Mouse (Mus musculus) liver, embryonic 11.5 days (tissue): ENCODE data around the gene B4galt5. TPM values are rescaled to one million over a fixed set of nuclear protein-coding genes. Genes with fewer than 3 reads are reported as not detected.

Source experiments
- ATAC-seq: fragments of 200-750 bp; cut with Nextera tagmentation; replicated peaks from 2 replicates; pipeline ENCODE4 v1.8.0; 2017; ENCODE audit warnings: moderate number of reproducible peaks, mild to moderate bottlenecking, moderate TSS enrichment, moderate library complexity; ENCODE audit not compliant: low FRiP score
- DNase-seq: peaks from one replicate; pipeline ENCODE4 v3.0.0-alpha.2; 2017; ENCODE audit warnings: low spot score
- H3K27ac ChIP-seq: fragments of 300-500 bp; sonication (generic); 2 replicates; pipeline ENCODE4 v1.5.1; 2014; ENCODE audit warnings: mild to moderate bottlenecking, low read depth, low read length, control low read depth
- H3K27me3 ChIP-seq: fragments of 300-500 bp; sonication (generic); replicated peaks from 2 replicates; pipeline ENCODE4 v1.6.1; 2014; ENCODE audit warnings: low read length, mixed read lengths; ENCODE audit not compliant: control insufficient read depth, insufficient read depth
- H3K36me3 ChIP-seq: fragments of 300-500 bp; sonication (generic); 2 replicates; pipeline ENCODE4 v1.6.1; 2014; ENCODE audit warnings: mild to moderate bottlenecking, low read length, moderate library complexity, mixed read lengths; ENCODE audit not compliant: control insufficient read depth, insufficient read depth
- H3K4me1 ChIP-seq: fragments of 300-500 bp; sonication (generic); replicated peaks from 2 replicates; pipeline ENCODE4 v1.6.1; 2014; ENCODE audit warnings: low read length, mixed read lengths; ENCODE audit not compliant: control insufficient read depth, insufficient read depth
- H3K4me2 ChIP-seq: fragments of 300-500 bp; sonication (generic); 2 replicates; pipeline ENCODE4 v1.6.1; 2014; ENCODE audit warnings: mild to moderate bottlenecking, control low read depth, moderate library complexity
- H3K4me3 ChIP-seq: fragments of 300-500 bp; sonication (generic); 2 replicates; pipeline ENCODE4 v1.5.1; 2014; ENCODE audit warnings: low read depth, low read length, control low read depth
- H3K9ac ChIP-seq: fragments of 300-500 bp; sonication (generic); 2 replicates; pipeline ENCODE4 v1.6.1; 2014; ENCODE audit warnings: low read depth, low read length, control low read depth
- H3K9me3 ChIP-seq: fragments of 300-500 bp; sonication (generic); 2 replicates; pipeline ENCODE4 v1.6.1; 2016; ENCODE audit warnings: low read length, inconsistent platforms, mixed read lengths; ENCODE audit not compliant: control insufficient read depth
- WGBS: fragments of 180-500 bp; shearing (Covaris S2); extraction: QIAGEN DNeasy Blood & Tissue Kit; methylation state at CpG from one replicate; pipeline ENCODE4 v1.1.7; 2014; 5-methylcytosine and 5-hydroxymethylcytosine counted together
- polyA plus RNA-seq: library from polyadenylated mRNA; unstranded; fragments of >200 nt; fragmentation: Nextera tagmentation; extraction: Ambion mirVana; gene quantifications from 2 replicates; pipeline ENCODE4 v1.2.1, GENCODE M21; 2014

Gene B4galt5
- polyA plus RNA-seq, 1 experiment from 2014 or later: 11.8 TPM

GRCm38 (mm10) chr2:167257790-167258189 lies 91.2 kb downstream of the B4galt5 start:
- H3K4me1 ChIP-seq: no peaks in the 10 kb centered on the region
- ATAC-seq (no peak), DNase-seq (no peak)
- 61% methylated on average over 3 of the region's 3 CpGs for WGBS
- no peak overlapping the region for H3K9ac ChIP-seq
- no peaks in the 10 kb centered on the region for H3K9me3 ChIP-seq
- H3K27me3 ChIP-seq: no peaks in the 10 kb centered on the region
- H3K36me3 ChIP-seq: no peaks in the 10 kb centered on the region
- no peak overlapping the region for H3K27ac ChIP-seq
- no peak overlapping the region for H3K4me3 ChIP-seq
- H3K4me2 ChIP-seq: no peak overlapping the region

GRCm38 (mm10) chr2:167254808-167255207 lies 94.2 kb downstream of the B4galt5 start:
- Histone ChIP-seq H3K4me2 (no peak overlapping the region), H3K36me3 (no peaks in the 10 kb centered on the region), H3K4me1 (no peaks in the 10 kb centered on the region), H3K27ac (no peak overlapping the region), H3K9ac (no peak overlapping the region), H3K4me3 (no peak overlapping the region), H3K27me3 (no peaks in the 10 kb centered on the region), H3K9me3 (no peaks in the 10 kb centered on the region)
- DNase-seq (no peak), ATAC-seq (no peak)
- WGBS: 65% methylated on average over 6 of the region's 6 CpGs

GRCm38 (mm10) chr2:167254185-167254584 lies 94.8 kb downstream of the B4galt5 start:
- H3K4me1 ChIP-seq: no peaks in the 10 kb centered on the region
- DNase-seq (no peak), ATAC-seq (no peak)
- WGBS: 57% methylated on average over 7 of the region's 7 CpGs
- no peak overlapping the region for H3K4me3 ChIP-seq
- H3K4me2 ChIP-seq: no peak overlapping the region
- no peaks in the 10 kb centered on the region for H3K36me3 ChIP-seq
- no peak overlapping the region for H3K9ac ChIP-seq
- no peaks in the 10 kb centered on the region for H3K27me3 ChIP-seq
- H3K27ac ChIP-seq: no peak overlapping the region
- H3K9me3 ChIP-seq: no peaks in the 10 kb centered on the region

GRCm38 (mm10) chr2:167253476-167253875 lies 95.5 kb downstream of the B4galt5 start:
- ATAC-seq (no peak), DNase-seq (no peak)
- Histone ChIP-seq H3K9ac (no peak overlapping the region), H3K27ac (no peak overlapping the region), H3K4me3 (no peak overlapping the region), H3K36me3 (no peaks in the 10 kb centered on the region), H3K27me3 (no peaks in the 10 kb centered on the region), H3K4me2 (no peak overlapping the region), H3K4me1 (no peaks in the 10 kb centered on the region), H3K9me3 (no peaks in the 10 kb centered on the region)
- WGBS: 53% methylated on average over 5 of the region's 5 CpGs

- Histone ChIP-seq H3K9ac (no peak overlapping the region), H3K27me3 (no peaks in the 10 kb centered on the region), H3K36me3 (no peaks in the 10 kb centered on the region), H3K4me2 (no peak overlapping the region), H3K4me3 (no peak overlapping the region), H3K9me3 (no peaks in the 10 kb centered on the region), H3K27ac (no peak overlapping the region), H3K4me1 (no peaks in the 10 kb centered on the region)
- ATAC-seq (no peak), DNase-seq (no peak)
- 60% methylated on average over 3 of the region's 3 CpGs for WGBS
Observed at GRCm38 (mm10) chr2:167252057-167252687, 96.8 kb downstream of the B4galt5 start.

GRCm38 (mm10) chr2:167250736-167251337 lies 98.1 kb downstream of the B4galt5 start:
- DNase-seq (no peak), ATAC-seq (no peak)
- no peaks in the 10 kb centered on the region for H3K9me3 ChIP-seq
- no peaks in the 10 kb centered on the region for H3K36me3 ChIP-seq
- H3K4me1 ChIP-seq: no peaks in the 10 kb centered on the region
- H3K27me3 ChIP-seq: no peaks in the 10 kb centered on the region
- no peak overlapping the region for H3K27ac ChIP-seq
- 27% methylated on average over 7 of the region's 7 CpGs for WGBS
- H3K4me2 ChIP-seq: no peak overlapping the region
- no peak overlapping the region for H3K4me3 ChIP-seq
- no peak overlapping the region for H3K9ac ChIP-seq

- no peak overlapping the region for H3K4me3 ChIP-seq
- ATAC-seq: no peak
- no peak overlapping the region for H3K27ac ChIP-seq
- no peak for DNase-seq
- no peaks in the 10 kb centered on the region for H3K4me1 ChIP-seq
- no peak overlapping the region for H3K4me2 ChIP-seq
- H3K9ac ChIP-seq: no peak overlapping the region
- 42% methylated on average over 10 of the region's 11 CpGs for WGBS
- H3K27me3 ChIP-seq: no peaks in the 10 kb centered on the region
- no peaks in the 10 kb centered on the region for H3K9me3 ChIP-seq
- no peaks in the 10 kb centered on the region for H3K36me3 ChIP-seq
Observed at GRCm38 (mm10) chr2:167250003-167250735, 98.8 kb downstream of the B4galt5 start.

GRCm38 (mm10) chr2:167249591-167249990 lies 99.4 kb downstream of the B4galt5 start:
- no peak overlapping the region for H3K27ac ChIP-seq
- no peaks in the 10 kb centered on the region for H3K27me3 ChIP-seq
- no peaks in the 10 kb centered on the region for H3K36me3 ChIP-seq
- no peak overlapping the region for H3K4me3 ChIP-seq
- no peaks in the 10 kb centered on the region for H3K4me1 ChIP-seq
- ATAC-seq: no peak
- 0 out of 2 replicates have a peak, but pooled peaks cover 2% of the 10 kb centered on the region for H3K9me3 ChIP-seq
- DNase-seq: no peak
- no peak overlapping the region for H3K9ac ChIP-seq
- WGBS: 71% methylated on average over 3 of the region's 3 CpGs
- H3K4me2 ChIP-seq: no peak overlapping the region
